Mouse (Mus musculus) stomach, embryonic 14.5 days (tissue): ENCODE results near the gene Cdk6. TPM values are rescaled to one million over a fixed set of nuclear protein-coding genes. Genes with fewer than 3 reads are reported as not detected.

ENCODE experiments used
- ATAC-seq: fragments of 200-750 bp; cut with Nextera tagmentation; 2 replicates; pipeline ENCODE4 v1.8.0; 2017; ENCODE audit warnings: low read depth, moderate TSS enrichment; ENCODE audit not compliant: insufficient number of reproducible peaks, insufficient read depth, low FRiP score
- H3K27ac ChIP-seq: fragments of 300-500 bp; sonication (generic); 2 replicates; pipeline ENCODE4 v1.5.1; 2014; ENCODE audit warnings: mild to moderate bottlenecking, low read length, moderate library complexity, mixed read lengths
- H3K27me3 ChIP-seq: fragments of 300-500 bp; sonication (generic); 2 replicates; pipeline ENCODE4 v1.6.1; 2014; ENCODE audit warnings: low read length, control low read depth, mixed read lengths; ENCODE audit not compliant: control insufficient read depth, insufficient read depth
- H3K36me3 ChIP-seq: fragments of 300-500 bp; sonication (generic); 2 replicates; pipeline ENCODE4 v1.6.1; 2014; ENCODE audit warnings: mild to moderate bottlenecking, control low read depth, low read length, moderate library complexity, mixed read lengths; ENCODE audit not compliant: control insufficient read depth, insufficient read depth
- H3K4me1 ChIP-seq: fragments of 300-500 bp; sonication (generic); 2 replicates; pipeline ENCODE4 v1.6.1; 2014; ENCODE audit warnings: low read length, control low read depth, mixed read lengths; ENCODE audit not compliant: control insufficient read depth, insufficient read depth
- H3K4me2 ChIP-seq: fragments of 300-500 bp; sonication (generic); replicated peaks from 2 replicates; pipeline ENCODE4 v1.6.1; 2014; ENCODE audit warnings: low read depth, low read length, control low read depth
- H3K4me3 ChIP-seq: fragments of 300-500 bp; sonication (generic); 2 replicates; pipeline ENCODE4 v1.5.1; 2014; ENCODE audit warnings: low read depth, low read length, control low read depth
- H3K9ac ChIP-seq: fragments of 300-500 bp; sonication (generic); replicated peaks from 2 replicates; pipeline ENCODE4 v1.6.1; 2014; ENCODE audit warnings: low read depth, mild to moderate bottlenecking, control low read depth, low read length, moderate library complexity, mixed read lengths
- H3K9me3 ChIP-seq: fragments of 300-500 bp; sonication (generic); 2 replicates; pipeline ENCODE4 v1.6.1; 2016; ENCODE audit warnings: low read depth, low read length, control low read depth; ENCODE audit not compliant: control insufficient read depth
- WGBS: fragments of 180-500 bp; shearing (Covaris S2); extraction: QIAGEN DNeasy Blood & Tissue Kit; methylation state at CpG from one replicate; pipeline ENCODE4 v1.1.7; 2014; 5-methylcytosine and 5-hydroxymethylcytosine counted together
- polyA plus RNA-seq: library from polyadenylated mRNA; unstranded; fragments of >200 nt; fragmentation: Nextera tagmentation; extraction: Ambion mirVana; gene quantifications from 2 replicates; pipeline ENCODE4 v1.2.1, GENCODE M21; 2014

Gene Cdk6
- polyA plus RNA-seq, 1 experiment from 2014 or later = 36.8 TPM

- H3K4me3 ChIP-seq = no peak overlapping the region
- H3K27me3 ChIP-seq = no peaks in the 10 kb centered on the region
- H3K4me2 ChIP-seq = no peak overlapping the region
- H3K27ac ChIP-seq = no peak overlapping the region
- H3K36me3 ChIP-seq = no peaks in the 10 kb centered on the region
- H3K9me3 ChIP-seq = no peaks in the 10 kb centered on the region
- 0 out of 2 replicates have a peak, but pooled peaks have one; percentile 23 for ATAC-seq
- H3K4me1 ChIP-seq = no peaks in the 10 kb centered on the region
- H3K9ac ChIP-seq = no peak overlapping the region
- WGBS = 79% methylated on average over 4 of the region's 4 CpGs
Observed at GRCm38 (mm10) chr5:3503373-3503772, 162.1 kb downstream of the Cdk6 start.

GRCm38 (mm10) chr5:3503836-3504323 lies 162.6 kb downstream of the Cdk6 start:
- no peak for ATAC-seq

GRCm38 (mm10) chr5:3504453-3504852 lies 163.2 kb downstream of the Cdk6 start:
- Histone ChIP-seq H3K4me1 (no peaks in the 10 kb centered on the region), H3K4me2 (no peak overlapping the region), H3K36me3 (no peaks in the 10 kb centered on the region), H3K4me3 (no peak overlapping the region), H3K27me3 (no peaks in the 10 kb centered on the region), H3K9ac (no peak overlapping the region), H3K9me3 (no peaks in the 10 kb centered on the region), H3K27ac (no peak overlapping the region)
- 72% methylated on average over 4 of the region's 4 CpGs for WGBS
- no peak for ATAC-seq

More at GRCm38 (mm10) chr5:3503836-3504323, 162.6 kb downstream of the Cdk6 start:
- H3K9ac ChIP-seq = no peak overlapping the region
- WGBS = 78% methylated on average over 9 of the region's 9 CpGs
- H3K9me3 ChIP-seq = no peaks in the 10 kb centered on the region
- H3K4me3 ChIP-seq = no peak overlapping the region
- no peaks in the 10 kb centered on the region for H3K36me3 ChIP-seq
- H3K4me1 ChIP-seq = no peaks in the 10 kb centered on the region
- H3K27ac ChIP-seq = no peak overlapping the region
- H3K4me2 ChIP-seq = no peak overlapping the region
- H3K27me3 ChIP-seq = no peaks in the 10 kb centered on the region

GRCm38 (mm10) chr5:3505553-3505952 lies 164.3 kb downstream of the Cdk6 start:
- WGBS = 68% methylated on average over 2 of the region's 2 CpGs

GRCm38 (mm10) chr5:3508480-3509381 lies 167.4 kb downstream of the Cdk6 start:
- H3K27ac ChIP-seq = no peak overlapping the region
- H3K4me1 ChIP-seq = peaks cover 6% of the 10 kb centered on the region; the same call in 1 of the 2 replicates
- H3K27me3 ChIP-seq = no peaks in the 10 kb centered on the region
- no peak overlapping the region for H3K9ac ChIP-seq
- ATAC-seq = 0 out of 2 replicates have a peak, but pooled peaks have one; percentile 30
- no peak overlapping the region for H3K4me2 ChIP-seq
- H3K9me3 ChIP-seq = no peaks in the 10 kb centered on the region
- 46% methylated on average over 7 of the region's 7 CpGs for WGBS
- H3K36me3 ChIP-seq = no peaks in the 10 kb centered on the region
- H3K4me3 ChIP-seq = no peak overlapping the region

More at GRCm38 (mm10) chr5:3505553-3505952, 164.3 kb downstream of the Cdk6 start:
- Histone ChIP-seq H3K4me1 (no peaks in the 10 kb centered on the region), H3K9me3 (no peaks in the 10 kb centered on the region), H3K4me2 (no peak overlapping the region), H3K4me3 (no peak overlapping the region), H3K27ac (no peak overlapping the region), H3K36me3 (no peaks in the 10 kb centered on the region), H3K9ac (no peak overlapping the region), H3K27me3 (no peaks in the 10 kb centered on the region)
- ATAC-seq = no peak

GRCm38 (mm10) chr5:3509503-3509902 lies 168.2 kb downstream of the Cdk6 start:
- Histone ChIP-seq H3K27me3 (no peaks in the 10 kb centered on the region), H3K27ac (no peak overlapping the region), H3K9ac (no peak overlapping the region), H3K9me3 (no peaks in the 10 kb centered on the region), H3K4me2 (no peak overlapping the region), H3K4me3 (no peak overlapping the region), H3K36me3 (no peaks in the 10 kb centered on the region), H3K4me1 (peaks cover 6% of the 10 kb centered on the region; the same call in 1 of the 2 replicates)
- 74% methylated on average over 3 of the region's 3 CpGs for WGBS
- no peak for ATAC-seq

- no peaks in the 10 kb centered on the region for H3K9me3 ChIP-seq
- no peak overlapping the region for H3K4me3 ChIP-seq
- no peaks in the 10 kb centered on the region for H3K36me3 ChIP-seq
- no peak overlapping the region for H3K27ac ChIP-seq
- no peaks in the 10 kb centered on the region for H3K27me3 ChIP-seq
- H3K9ac ChIP-seq = no peak overlapping the region
- no peak for ATAC-seq
- WGBS = 54% methylated on average over 10 of the region's 10 CpGs
- no peak overlapping the region for H3K4me2 ChIP-seq
- peaks cover 6% of the 10 kb centered on the region; the same call in 1 of the 2 replicates for H3K4me1 ChIP-seq
Observed at GRCm38 (mm10) chr5:3511097-3511795, 170.0 kb downstream of the Cdk6 start.

GRCm38 (mm10) chr5:3512584-3512983 lies 171.3 kb downstream of the Cdk6 start:
- Histone ChIP-seq H3K36me3 (no peaks in the 10 kb centered on the region), H3K4me1 (peaks cover 6% of the 10 kb centered on the region; the same call in 1 of the 2 replicates), H3K9ac (no peak overlapping the region), H3K4me2 (no peak overlapping the region), H3K4me3 (no peak overlapping the region), H3K27ac (no peak overlapping the region), H3K9me3 (no peaks in the 10 kb centered on the region), H3K27me3 (no peaks in the 10 kb centered on the region)
- WGBS = 45% methylated on average over 4 of the region's 4 CpGs
- no peak for ATAC-seq
